Mouse (Mus musculus) induced T-regulatory cell, adult 2 months (primary cell): ENCODE measurements around the gene Clstn1.

Experiments
- DNase-seq: peaks from one replicate; pipeline ENCODE4 v3.0.0-alpha.2; 2012; ENCODE audit warnings: low read depth

The Clstn1 gene

DNA sequence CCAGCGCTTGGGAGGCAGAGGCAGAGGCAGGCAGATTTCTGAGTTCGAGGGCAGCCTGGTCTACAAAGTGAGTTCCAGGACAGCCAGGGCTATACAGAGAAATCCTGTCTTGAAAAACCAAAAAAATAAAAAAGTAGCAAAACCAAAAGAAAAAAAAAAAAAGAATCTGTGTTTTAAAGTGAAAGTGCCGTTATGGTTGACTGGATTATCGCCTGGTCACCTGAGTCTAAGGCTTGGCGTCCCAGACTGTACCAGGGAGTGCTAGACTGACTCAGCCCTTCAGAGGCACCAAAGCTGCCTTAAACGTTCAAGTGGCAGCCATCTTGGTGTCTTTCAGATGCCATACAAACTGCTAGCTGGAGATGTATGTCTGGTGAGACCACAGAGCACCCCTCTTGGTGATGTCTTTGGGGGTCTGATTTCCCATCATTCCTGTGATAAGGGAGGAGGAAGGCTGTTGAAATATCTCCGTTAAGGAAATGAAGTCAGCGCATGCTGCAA, 49.7 kb downstream of the Clstn1 start:
- no peak for DNase-seq

- DNase-seq: no peak
Measured at GRCm38 (mm10) chr4:149637942-149638341, 51.7 kb downstream of the Clstn1 start.

DNA sequence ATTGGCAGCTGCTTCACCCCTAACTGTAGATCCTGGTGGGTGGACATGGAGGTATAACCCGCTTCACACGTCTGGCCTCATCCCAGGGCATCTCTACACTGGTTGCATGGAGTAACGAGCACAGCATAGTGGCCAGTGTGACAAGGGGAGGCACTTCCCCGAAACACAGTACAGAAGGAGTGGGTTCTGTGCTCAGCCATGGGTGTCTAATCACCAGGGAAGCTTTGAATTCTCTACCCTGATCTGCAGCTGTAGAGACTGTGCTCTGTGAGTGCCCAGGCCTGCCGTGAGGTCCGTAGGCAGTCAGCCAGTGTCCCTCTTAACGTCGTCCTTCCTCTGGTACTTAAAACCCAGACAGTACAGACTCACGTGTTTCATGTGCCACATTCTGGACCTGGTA, 54.6 kb downstream of the Clstn1 start:
- no peak for DNase-seq

DNA sequence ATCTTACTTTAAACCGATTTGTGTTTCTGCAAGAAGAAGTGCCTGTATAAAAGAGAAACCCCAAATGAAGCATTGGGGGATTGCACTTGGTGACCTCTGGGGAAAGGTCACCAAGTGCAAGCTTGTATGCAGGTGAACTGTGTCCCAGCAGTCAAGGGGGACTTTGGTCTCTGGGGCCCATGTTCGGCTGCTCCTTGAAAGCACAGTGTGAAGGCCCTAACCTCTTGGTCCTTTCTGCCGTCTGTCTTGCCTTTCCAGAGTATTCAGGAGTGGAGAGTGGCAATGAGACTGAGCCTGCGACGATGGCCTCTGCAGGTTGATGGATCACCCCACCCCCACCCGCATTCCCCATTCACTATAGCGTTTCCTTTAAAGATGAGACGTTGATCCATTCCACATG, 55.1 kb downstream of the Clstn1 start:
- DNase-seq: no peak

DNA sequence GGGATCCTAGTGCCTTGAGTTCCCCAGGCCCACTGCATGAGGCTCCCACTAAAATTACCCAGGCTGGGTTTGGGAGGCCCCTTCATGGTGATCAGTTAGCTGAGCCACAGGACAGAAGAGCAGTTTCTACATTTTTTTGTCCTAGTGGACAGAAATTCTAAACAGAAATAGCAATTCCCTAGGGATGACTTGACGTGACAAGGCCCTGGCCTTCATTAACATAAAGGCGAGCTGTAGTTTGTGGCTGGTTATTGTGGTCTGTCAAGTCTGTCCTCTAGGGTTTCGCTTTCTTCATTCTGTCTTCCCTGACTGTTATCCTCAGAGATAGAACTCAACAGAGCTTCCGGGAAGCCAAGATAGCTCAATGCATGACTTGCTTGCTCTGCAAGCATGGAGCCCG, 55.7 kb downstream of the Clstn1 start:
- DNase-seq: no peak

GRCm38 (mm10) chr4:149645761-149646160, 59.5 kb downstream of the Clstn1 start:
- no peak for DNase-seq

- DNase-seq: peak; percentile 39
Measured at GRCm38 (mm10) chr4:149648031-149648805, 62.0 kb downstream of the Clstn1 start.

- DNase-seq: peak; percentile 77
Measured at GRCm38 (mm10) chr4:149650493-149651193, 64.4 kb downstream of the Clstn1 start.

DNA sequence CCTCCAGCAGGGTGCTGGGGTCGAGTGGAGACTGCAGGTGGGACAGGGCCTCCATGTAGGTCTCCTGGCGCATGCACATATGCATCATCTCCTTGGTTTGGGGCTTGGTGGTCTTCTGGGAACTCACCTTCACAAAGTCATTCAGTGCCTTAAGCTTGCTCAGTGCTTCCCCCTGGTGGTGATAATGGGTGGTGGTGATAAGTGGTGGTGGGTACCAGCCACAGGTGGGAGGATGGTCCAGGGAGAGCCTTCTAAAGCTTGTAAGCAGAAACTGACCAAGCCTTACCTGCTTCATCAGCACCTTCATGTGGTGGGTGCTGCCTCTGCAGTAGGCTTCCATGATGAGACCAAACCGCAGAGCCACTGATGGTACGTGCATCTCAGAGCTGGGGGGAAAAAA, 68.0 kb downstream of the Clstn1 start:
- DNase-seq: peak; percentile 82

DNA sequence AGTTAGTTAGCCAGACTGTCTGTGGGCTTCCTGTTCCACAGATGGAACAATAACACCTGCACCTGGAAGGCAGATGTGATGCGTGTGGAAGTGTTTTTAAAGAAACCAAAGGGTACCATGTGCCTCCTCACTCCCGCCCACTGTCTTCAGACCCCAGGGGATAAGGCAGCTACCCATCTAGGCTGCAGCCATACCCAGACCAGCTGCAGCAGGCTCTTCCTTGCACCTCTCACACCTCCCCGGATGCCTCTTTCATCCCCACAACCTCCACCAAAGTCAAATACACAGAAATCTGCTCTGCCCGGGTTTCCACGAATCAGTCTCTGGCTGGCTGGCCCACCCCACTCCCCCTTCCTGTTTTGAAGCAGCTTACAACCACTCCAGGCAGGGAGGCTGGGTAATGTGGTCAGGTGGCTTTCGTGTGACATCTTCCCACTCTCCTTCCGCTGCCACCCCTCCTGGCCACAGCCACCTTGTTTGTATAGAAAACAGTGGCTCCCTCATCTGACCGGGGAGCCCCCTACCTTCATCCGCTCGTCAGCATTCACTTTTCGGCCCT, 71.7 kb downstream of the Clstn1 start:
- peak; percentile 94 for DNase-seq

DNA sequence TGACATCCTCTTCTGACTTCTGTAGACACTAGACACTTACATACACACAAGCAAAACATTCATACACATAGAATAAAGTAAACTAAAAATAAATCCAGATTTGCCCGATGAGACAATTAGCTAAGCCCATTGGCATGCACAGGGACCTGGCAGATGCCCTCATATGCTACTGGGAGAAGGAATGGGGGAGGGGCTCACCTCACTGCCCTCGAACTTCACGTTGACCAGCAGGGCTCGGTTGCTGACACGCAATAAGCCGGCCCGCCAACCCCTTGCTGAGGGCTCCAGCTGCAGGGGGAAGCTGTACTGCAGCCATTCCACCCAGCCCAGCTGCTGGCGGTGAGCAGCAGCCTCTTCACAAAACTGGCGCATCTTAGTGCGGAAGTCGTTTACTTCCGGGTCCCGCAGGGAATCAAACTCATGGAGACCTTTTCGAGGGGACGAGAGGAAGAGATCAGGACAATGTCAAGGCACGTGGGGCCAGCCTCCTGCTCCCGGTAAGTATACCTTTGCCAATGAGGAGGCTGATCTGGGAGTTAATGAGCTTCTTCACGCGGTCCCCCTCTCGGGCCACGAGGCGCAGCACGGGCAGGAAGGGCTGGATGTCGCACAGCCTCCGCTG, 73.3 kb downstream of the Clstn1 start:
- DNase-seq: no peak

DNA sequence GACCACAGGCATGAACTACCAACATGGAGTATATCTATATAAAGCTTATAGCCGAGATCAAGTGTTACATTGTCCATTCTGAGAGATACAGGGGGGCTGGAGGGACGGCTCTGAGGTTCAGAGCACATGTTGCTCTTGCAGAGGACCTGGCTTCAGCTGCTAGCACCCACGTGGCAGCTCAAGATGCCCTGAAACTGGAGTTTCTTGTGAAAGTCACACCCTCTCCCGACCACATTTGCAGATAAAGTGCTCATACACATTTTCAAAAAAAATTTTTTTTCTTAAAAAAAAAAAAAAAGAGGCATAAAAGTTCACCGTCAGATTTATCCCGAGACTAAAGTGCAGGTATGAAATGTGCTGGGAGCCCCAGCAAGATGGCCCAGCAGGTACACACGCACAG, 74.3 kb downstream of the Clstn1 start:
- DNase-seq: peak; percentile 48

- DNase-seq: peak; percentile 49
Measured at GRCm38 (mm10) chr4:149661967-149662589, 75.8 kb downstream of the Clstn1 start.

GRCm38 (mm10) chr4:149663849-149664503, 77.7 kb downstream of the Clstn1 start:
- DNase-seq: peak; percentile 69

GRCm38 (mm10) chr4:149665016-149665691, 78.9 kb downstream of the Clstn1 start:
- DNase-seq: peak; percentile 65

DNA sequence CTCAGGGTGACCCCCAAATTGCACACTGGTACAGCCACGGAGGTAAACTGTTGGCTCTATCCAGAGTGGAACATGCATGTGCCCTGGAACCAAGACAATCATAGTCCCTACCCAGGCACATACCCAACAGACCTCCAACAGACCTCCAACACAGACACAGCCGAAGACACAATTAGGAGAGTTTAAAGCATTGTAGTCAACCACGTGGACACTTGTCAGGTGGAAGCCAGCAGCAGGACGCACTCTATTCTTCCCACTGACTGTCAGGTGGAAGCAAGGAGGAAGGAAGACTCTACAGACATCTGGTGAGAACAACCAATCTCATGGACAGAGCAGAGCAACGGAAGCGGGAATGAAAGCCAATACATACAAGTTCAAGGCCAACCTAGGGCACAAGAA, 79.4 kb downstream of the Clstn1 start:
- DNase-seq: peak; percentile 42

- no peak for DNase-seq
Measured at GRCm38 (mm10) chr4:149671175-149671574, 84.9 kb downstream of the Clstn1 start.

DNA sequence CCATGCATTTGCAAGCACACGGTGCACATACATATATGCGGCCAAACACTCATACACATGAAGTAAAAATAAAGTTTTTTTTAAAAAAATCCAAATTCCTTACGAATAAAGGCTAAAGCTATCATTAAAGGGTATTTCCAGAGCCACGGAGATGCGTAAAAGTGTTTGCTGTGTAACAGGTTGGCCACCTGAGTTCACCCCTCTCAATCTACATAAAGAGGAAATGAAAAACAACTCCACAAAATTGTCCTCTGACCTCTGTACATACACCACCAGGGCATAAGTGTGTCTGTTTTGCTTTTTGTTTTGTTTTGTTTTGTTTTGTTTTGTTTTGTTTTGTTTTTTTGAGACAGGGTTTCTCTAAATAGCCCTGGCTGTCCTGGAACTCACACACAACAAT, 86.5 kb downstream of the Clstn1 start:
- DNase-seq: no peak

- no peak for DNase-seq
Measured at GRCm38 (mm10) chr4:149674814-149675377, 88.6 kb downstream of the Clstn1 start.

- no peak for DNase-seq
Measured at GRCm38 (mm10) chr4:149675378-149676261, 89.4 kb downstream of the Clstn1 start.
